ENCODE assay signal across 15 mouse cellular contexts in genomic region chr5:75557636-75558035, GRCm38 (mm10).
"Had no signal": no experiment of that assay in that cellular context is flagged by ENCODE, and none has a peak within 500 bp of the region (broad histone marks: within the 10 kb centered on the region; RNA-seq: fewer than 3 reads in every experiment).

No protein-coding gene starts in this region.

- H3K4me2 ChIP-seq: neural tube, embryonic 12.5 days; neural tube, embryonic 13.5 days; neural tube, embryonic 15.5 days; stomach, embryonic 15.5 days had no signal

- H3K9ac ChIP-seq: neural tube, embryonic 12.5 days; neural tube, embryonic 13.5 days; neural tube, embryonic 15.5 days; stomach, embryonic 15.5 days had no signal

- H3K4me1 ChIP-seq: neural tube, embryonic 12.5 days; neural tube, embryonic 13.5 days; neural tube, embryonic 15.5 days; stomach, embryonic 15.5 days had no signal

- H3K27ac ChIP-seq: neural tube, embryonic 12.5 days; neural tube, embryonic 13.5 days; neural tube, embryonic 15.5 days; stomach, embryonic 15.5 days; stomach, postnatal 0 days had no signal

- H3K9me3 ChIP-seq: neural tube, embryonic 12.5 days; neural tube, embryonic 13.5 days; neural tube, embryonic 15.5 days; stomach, embryonic 15.5 days had no signal

- H3K4me3 ChIP-seq: neural tube, embryonic 12.5 days; neural tube, embryonic 13.5 days; neural tube, embryonic 15.5 days; stomach, embryonic 15.5 days had no signal

- H3K27me3 ChIP-seq: neural tube, embryonic 12.5 days; neural tube, embryonic 13.5 days; neural tube, embryonic 15.5 days; stomach, embryonic 15.5 days had no signal

- H3K36me3 ChIP-seq: neural tube, embryonic 12.5 days; neural tube, embryonic 13.5 days; neural tube, embryonic 15.5 days; stomach, embryonic 15.5 days had no signal

- DNase-seq: right cerebral cortex, adult 18-20 months; right cerebral cortex, postnatal 14 days; right cerebral cortex, postnatal 25 days; right cerebral cortex, postnatal 4 days; thymus, adult 18-20 months; thymus, adult 2 months; thymus, postnatal 14 days; thymus, postnatal 25 days; thymus, postnatal 36 days; thymus, postnatal 4 days had no signal
